Mouse (Mus musculus) mesoderm, embryonic 11.5 days (tissue): ENCODE data around the gene Kdm4b.

ENCODE experiments used
- DNase-seq: peaks from one replicate; pipeline ENCODE4 v3.0.0-alpha.2; 2012; ENCODE audit warnings: low read depth, low spot score

The Kdm4b gene

GRCm38 (mm10) chr17:56382997-56383396, 57.1 kb downstream of the Kdm4b start:
- no peak for DNase-seq

- no peak for DNase-seq
Measured at GRCm38 (mm10) chr17:56384903-56385302, 59.0 kb downstream of the Kdm4b start.

GRCm38 (mm10) chr17:56387612-56388011, 61.8 kb downstream of the Kdm4b start:
- no peak for DNase-seq

GRCm38 (mm10) chr17:56393238-56393637, 67.4 kb downstream of the Kdm4b start:
- no peak for DNase-seq

- DNase-seq, result no peak
Measured at GRCm38 (mm10) chr17:56393889-56394288, 68.0 kb downstream of the Kdm4b start.

GRCm38 (mm10) chr17:56396051-56396450, 70.2 kb downstream of the Kdm4b start:
- DNase-seq, result no peak

- no peak for DNase-seq
Measured at GRCm38 (mm10) chr17:56400221-56400620, 74.4 kb downstream of the Kdm4b start.

- no peak for DNase-seq
Measured at GRCm38 (mm10) chr17:56401051-56401521, 75.2 kb downstream of the Kdm4b start.

- DNase-seq, result no peak
Measured at GRCm38 (mm10) chr17:56405341-56405740, 79.5 kb downstream of the Kdm4b start.

- no peak for DNase-seq
Measured at GRCm38 (mm10) chr17:56405856-56406840, 80.3 kb downstream of the Kdm4b start.

- DNase-seq, result no peak
Measured at GRCm38 (mm10) chr17:56406878-56407277, 81.0 kb downstream of the Kdm4b start.

GRCm38 (mm10) chr17:56407379-56407778, 81.5 kb downstream of the Kdm4b start:
- no peak for DNase-seq

- DNase-seq, result no peak
Measured at GRCm38 (mm10) chr17:56408965-56409625, 83.2 kb downstream of the Kdm4b start.

- DNase-seq, result no peak
Measured at GRCm38 (mm10) chr17:56409759-56410158, 83.9 kb downstream of the Kdm4b start.

- DNase-seq, result no peak
Measured at GRCm38 (mm10) chr17:56411437-56411836, 85.6 kb downstream of the Kdm4b start.

- no peak for DNase-seq
Measured at GRCm38 (mm10) chr17:56413113-56413512, 87.3 kb downstream of the Kdm4b start.

GRCm38 (mm10) chr17:56414785-56415184, 88.9 kb downstream of the Kdm4b start:
- DNase-seq, result no peak

- DNase-seq, result no peak
Measured at GRCm38 (mm10) chr17:56418304-56418703, 92.4 kb downstream of the Kdm4b start.

- no peak for DNase-seq
Measured at GRCm38 (mm10) chr17:56420022-56420421, 94.2 kb downstream of the Kdm4b start.

- peak; percentile 62 for DNase-seq
Measured at GRCm38 (mm10) chr17:56424726-56425583, 99.1 kb downstream of the Kdm4b start.

GRCm38 (mm10) chr17:56425584-56425914, 99.7 kb downstream of the Kdm4b start:
- DNase-seq, result peak; percentile 82

GRCm38 (mm10) chr17:56425941-56426340, 100.1 kb downstream of the Kdm4b start:
- DNase-seq, result no peak
